Mouse (Mus musculus): ENCODE data around the gene Ak3.
"Not testable (repeated sequence)": the region's sequence is repeated elsewhere in the genome, so short reads cannot be mapped to it uniquely, and the experiment has no call there.

The Ak3 gene

GRCm38 (mm10) chr19:29044353-29044768 is 3.4 kb downstream of the Ak3 start:
- DNase-seq (ENCODE audit: low read depth, low spot score), result no peak

DNA sequence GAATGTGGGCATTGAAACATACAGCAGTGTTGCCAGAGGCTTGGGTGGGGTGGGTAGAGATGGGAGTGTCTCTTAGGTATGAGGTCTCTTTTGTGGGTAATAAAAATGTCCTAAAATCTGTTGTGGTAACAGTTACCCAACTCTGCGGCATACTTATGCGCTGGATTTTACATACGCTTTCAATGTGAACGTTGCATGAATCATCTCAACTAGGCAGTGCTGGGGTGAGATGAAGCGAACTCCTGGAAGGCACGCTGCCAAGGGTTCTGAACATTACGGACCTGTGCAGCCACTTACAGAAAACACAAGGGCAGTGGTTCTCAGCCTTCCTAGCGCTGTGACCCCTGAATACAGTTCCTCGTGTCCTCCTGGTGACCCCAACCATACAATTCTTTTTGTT is 5.1 kb downstream of the Ak3 start:
- no peak for DNase-seq (ENCODE audit: low read depth, low spot score)

DNA sequence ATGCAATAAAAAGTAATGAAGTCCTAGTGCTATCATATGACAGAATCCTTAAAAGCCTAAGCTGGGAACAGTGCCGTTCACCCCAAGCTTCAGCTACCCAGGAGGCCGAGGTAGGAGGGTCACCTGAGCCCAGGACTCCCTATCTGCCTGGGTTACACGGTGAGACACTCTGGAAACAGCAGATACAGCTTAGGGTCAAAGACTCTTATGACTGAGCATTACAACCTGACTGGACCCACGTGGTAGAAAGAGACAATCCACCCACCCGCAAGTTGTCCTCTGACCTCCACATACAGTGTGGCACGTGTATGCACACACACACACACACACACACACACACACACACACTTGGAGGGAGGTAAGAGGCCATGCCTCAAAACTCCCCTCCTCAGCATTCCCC is 5.6 kb downstream of the Ak3 start:
- DNase-seq (ENCODE audit: low read depth, low spot score), result no peak

DNA sequence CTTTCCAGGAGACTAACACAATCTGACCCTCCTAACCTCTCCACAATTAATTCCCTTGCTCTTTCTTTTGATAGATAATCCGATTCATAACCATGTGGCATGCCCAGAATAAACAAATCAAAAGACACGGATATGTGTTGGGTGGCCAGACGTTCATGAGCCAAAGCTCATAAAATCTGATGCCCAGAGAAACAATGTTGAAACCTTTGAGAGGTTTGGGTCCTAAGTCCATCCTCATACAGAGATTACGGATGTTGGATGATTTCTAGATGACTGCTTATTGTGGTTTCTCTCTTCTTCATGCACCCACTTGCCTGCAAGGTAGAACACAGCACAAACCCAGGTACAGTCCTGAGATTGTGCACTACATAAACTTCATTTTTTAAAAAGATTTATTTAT is 7.6 kb downstream of the Ak3 start:
- no peak for DNase-seq (ENCODE audit: low read depth, low spot score)

DNA sequence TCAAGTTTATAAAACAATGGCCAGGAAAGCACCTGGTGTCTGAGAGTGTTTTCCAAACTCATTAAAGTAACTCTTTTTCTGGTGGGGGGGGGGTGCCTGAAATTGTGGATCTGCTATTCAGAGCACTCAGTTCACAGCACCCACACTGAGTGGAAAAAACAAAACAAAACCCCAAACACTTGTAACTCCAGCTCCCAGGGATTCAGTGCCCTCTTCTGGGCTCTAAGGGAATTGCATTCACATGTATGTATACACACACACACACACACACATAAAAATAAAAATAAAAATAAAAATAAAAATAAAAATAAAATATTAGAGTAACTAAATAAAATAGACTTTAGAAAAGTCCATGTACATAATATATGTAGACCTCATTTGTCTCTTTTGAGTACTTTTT is 8.4 kb downstream of the Ak3 start:
- DNase-seq (ENCODE audit: low read depth, low spot score), result no peak

- DNase-seq (ENCODE audit: low read depth, low spot score), result no peak
Measured at GRCm38 (mm10) chr19:29037541-29037940, 10.2 kb downstream of the Ak3 start.

- DNase-seq (ENCODE audit: low read depth, low spot score), result no peak
Measured at GRCm38 (mm10) chr19:29037026-29037425, 10.7 kb downstream of the Ak3 start.

DNA sequence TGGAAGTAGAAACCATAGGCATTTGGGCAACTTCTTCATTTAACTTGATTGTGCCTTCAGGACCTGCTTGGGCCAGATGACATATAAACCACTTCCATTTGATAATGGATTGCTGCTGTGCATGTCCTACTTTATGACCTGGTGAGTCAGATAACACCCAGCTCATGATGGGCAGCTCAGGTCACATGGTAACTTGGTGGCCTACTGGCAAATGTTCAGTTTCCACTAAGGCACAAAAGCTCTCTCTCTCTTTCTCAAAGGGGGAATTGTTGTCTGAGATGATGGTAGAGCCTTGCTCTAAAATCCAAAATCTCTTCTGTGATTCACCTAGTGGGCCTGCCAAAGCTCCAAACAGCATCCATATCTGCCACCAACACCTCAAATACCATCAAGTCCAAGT is 15.1 kb downstream of the Ak3 start:
- peak; percentile 84 for DNase-seq (ENCODE audit: low read depth, low spot score)

- DNase-seq (ENCODE audit: low read depth, low spot score), result no peak
Measured at GRCm38 (mm10) chr19:29031788-29032187, 16.0 kb downstream of the Ak3 start.

DNA sequence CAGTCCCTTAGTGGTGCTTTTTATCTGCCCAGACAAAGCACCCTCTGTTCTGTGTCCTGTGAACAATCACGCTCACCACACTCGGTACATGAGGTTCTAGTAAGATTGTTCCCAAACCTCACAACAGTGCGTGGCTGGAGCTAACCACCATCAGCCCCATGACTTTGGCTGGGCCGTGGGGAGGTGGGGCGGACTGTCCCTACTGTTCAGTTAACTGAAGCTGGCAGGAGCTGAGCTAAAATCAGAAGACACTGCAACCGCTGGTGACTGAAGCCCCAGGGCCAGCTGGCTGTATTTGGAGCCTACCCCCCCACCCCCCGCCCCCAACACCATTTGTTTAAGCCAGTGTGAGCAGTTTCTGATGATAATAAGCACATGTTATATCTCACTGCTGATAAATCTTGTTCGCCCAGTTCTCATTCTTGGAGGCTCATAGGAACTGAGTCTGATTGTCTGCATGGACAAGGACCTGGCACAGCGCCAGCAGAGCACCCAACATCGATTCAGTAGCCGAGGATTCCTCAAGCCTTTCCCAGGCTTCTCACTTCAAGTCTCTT is 23.3 kb downstream of the Ak3 start:
- DNase-seq (ENCODE audit: low read depth, low spot score), result peak; percentile 76

- no peak for DNase-seq (ENCODE audit: low read depth, low spot score)
Measured at GRCm38 (mm10) chr19:29021754-29022345, 25.9 kb downstream of the Ak3 start.

- no peak for DNase-seq (ENCODE audit: low read depth, low spot score)
Measured at GRCm38 (mm10) chr19:29019647-29020046, 28.1 kb downstream of the Ak3 start.

DNA sequence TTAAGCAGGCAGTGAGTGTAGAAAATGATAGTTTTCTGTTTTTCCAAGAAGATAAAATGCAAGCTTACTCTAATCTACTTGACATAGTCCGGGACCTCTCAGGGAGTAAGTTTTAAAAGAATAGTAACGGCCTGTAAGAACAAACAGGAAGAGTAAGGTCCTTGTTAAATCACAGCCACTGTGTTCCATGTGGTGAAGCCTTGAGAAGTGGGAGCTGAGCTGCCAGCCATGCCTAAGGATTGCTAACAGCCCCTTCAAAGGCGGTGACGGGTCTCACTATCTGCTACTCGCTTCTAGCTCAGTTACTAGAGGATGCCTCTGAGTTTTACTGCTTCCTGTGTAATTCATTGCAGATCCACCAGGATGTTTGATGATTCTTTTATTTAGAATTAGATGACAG is 31.0 kb downstream of the Ak3 start:
- DNase-seq (ENCODE audit: low read depth, low spot score), result no peak

GRCm38 (mm10) chr19:29016204-29016765 is 31.5 kb downstream of the Ak3 start:
- no peak for DNase-seq (ENCODE audit: low read depth, low spot score)

DNA sequence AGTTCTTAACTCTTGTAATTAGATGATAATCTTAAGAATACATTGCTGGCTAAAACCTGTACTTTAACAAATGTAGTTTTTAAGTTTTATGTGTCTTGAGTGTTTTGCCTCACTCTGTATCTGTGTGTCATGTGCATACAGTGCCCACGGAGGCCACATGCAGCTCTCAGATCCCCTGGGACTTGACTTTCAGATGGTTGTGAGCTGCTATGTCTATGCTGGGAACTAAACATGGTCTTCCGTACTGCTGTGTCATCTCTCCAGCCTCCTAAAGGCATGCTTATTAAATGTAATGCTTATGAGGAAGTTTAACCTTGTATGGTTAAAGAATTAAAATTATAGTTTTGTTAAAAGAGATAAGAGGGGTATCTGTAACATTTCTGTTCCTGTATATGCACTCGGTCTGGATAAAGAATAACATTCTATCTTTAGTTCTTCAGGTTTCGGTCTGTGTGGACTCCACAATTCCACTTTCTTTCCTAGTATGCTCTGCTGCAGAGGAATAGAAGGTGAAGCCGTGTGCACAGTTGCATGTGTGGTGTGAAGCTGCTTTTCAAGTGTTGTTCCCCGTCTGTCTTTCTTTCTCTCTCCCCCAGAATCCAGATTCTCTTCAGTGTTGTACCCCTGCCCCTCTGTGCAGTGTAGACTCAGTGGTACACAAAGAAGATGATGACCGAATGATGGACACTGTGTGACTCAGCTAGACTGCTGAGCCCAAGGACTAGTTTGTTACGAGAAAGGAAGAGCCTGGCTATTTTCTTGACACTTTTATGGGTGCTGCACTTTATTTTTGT is 32.2 kb downstream of the Ak3 start:
- no peak for DNase-seq (ENCODE audit: low read depth, low spot score)

DNA sequence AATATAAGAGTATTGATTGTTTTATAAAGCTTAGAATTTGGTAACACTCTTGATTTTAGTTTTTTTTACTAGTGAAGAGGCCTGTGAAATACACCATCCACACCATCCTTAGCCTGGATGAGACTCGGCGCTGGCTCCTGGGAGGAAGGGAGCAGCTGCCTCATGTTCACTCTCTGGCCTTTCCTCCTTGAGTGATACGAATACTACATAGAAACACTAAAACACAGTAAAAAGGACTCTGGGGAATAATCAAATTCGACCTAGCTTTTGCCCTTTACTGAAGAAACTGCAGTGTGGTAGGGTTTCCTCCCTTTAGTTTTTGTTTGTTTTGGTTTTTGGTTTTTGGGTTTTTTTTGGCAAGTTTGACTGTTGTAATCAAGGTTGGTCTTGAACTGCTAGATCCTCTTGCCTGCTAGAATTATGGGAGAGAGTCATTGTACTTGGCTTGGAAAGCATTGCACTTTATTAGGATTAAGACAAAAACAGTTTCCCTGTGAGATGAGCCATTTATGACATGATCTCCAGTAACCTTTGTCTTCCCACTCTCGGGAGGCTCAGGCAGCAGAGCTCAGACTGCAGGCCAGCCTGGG is 33.2 kb downstream of the Ak3 start:
- no peak for DNase-seq (ENCODE audit: low read depth, low spot score)

DNA sequence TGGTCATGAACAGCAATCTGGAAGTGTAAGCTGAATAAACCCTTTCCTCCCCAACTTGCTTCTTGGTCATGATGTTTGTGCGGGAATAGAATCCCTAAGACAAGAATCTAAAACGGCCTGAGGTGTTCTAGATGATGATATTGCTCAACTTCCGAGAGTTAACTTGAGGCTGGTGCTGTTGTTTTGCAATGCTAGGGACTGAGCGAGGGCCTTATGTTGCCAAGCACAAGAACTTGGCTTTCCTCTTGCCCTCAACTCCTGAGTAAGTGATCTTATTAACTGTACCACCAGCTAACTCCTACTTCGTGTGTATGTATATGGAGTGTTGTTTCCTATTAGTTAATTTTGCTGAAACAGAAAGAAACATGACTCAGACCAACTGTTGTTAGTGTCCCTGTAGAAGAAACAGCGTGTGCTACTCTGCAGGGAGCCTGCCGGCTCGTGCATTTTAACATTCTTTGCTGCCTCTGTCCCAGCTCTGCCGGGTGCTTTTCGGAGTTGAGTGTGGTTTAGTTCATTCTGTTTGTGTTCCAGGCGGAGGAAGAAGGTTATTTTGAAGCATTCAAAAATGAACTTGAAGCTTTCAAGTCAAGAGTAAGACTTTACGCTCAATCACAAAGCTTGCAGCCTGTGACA is 36.3 kb downstream of the Ak3 start:
- DNase-seq (ENCODE audit: low read depth, low spot score), result peak; percentile 54

- no peak for DNase-seq (ENCODE audit: low read depth, low spot score)
Measured at GRCm38 (mm10) chr19:29009046-29009445, 38.7 kb downstream of the Ak3 start.

GRCm38 (mm10) chr19:29008069-29008706 is 39.6 kb downstream of the Ak3 start:
- DNase-seq (ENCODE audit: low read depth, low spot score), result no peak

DNA sequence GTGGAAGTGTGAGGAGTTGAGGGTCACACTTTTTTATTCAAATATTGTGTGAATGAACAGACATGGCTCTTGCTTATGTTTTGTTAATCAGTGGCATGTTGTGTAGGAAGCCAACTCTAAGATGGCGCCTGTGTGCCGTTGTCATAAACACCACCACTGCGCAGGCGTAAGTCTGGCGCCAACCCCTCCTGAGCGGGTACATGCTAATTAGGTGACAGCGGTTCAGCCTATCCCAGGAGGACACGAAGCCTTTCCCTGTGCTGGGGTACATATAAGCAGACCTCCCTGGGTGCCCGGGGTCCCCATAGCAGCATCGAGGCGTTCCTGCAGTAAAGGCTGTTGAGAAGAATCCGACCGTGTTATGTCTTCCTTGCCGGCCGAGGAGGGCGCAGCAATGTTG is 47.4 kb downstream of the Ak3 start:
- DNase-seq (ENCODE audit: low read depth, low spot score), result not testable (repeated sequence)

DNA sequence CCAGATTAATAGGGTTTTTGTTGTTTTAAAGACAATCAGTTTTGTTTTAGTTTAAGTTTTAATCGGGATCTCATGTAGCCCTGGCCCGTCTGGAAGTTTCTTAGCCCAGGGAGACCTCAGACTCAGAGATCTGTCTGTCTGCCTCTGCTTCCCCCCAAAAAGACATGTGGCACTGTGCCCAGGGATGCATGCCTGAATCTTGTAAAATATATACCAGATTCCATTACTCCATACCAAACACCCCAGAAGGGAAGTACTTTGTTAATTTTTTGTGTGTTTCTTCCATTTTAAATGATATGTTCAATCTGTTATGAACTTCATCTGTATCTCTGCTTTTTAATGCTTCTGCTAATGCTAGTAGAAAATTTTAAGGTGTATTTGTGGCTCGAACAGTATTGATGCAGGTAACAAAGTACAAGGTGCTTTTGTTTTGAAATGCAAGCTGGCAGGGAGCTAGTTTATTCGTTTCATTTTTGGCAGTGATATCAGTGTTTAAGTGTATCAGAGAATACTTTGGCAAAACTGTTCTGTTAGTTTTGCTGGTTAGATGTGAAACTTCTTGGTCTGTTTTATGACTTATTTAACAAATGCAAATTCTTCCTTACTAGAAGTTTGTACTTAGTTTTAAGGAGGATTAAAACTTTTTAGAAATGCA is 49.7 kb downstream of the Ak3 start:
- DNase-seq (ENCODE audit: low read depth, low spot score), result no peak

Data from brain, adult 2 months (tissue).